8 mouse cellular contexts compared by ENCODE assay signal in the genomic region with DNA sequence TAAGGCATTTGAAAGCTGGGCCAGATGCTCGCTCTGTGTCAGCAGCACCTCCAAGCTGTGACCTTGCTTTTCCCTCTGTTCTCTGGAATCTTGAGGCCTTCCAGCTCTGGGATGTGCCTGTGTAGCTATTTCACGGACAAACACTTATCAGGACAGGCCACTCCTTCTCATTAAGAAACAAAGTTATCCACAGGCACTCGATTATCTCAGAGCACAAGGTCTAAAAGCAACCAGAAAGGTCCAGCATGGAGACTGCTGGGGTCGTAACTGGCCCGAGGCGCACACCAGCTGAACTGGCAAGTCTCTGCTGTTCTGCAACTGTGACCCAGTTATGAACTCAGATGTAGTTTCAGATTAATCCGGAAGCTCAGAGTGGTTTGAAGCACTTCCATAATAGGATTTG.
A peak's percentile ranks its signal among the peaks of the same experiment; 100 is the strongest.
DNase-seq lines count a peak whose midpoint lies in the region; ATAC-seq and TF ChIP-seq lines count a peak whose summit lies in the region.

No protein-coding gene starts in this region.

- peak overlapping the region; percentile 71 for H3K27ac ChIP-seq in intestine, embryonic 15.5 days

- peak; percentile 65 for ATAC-seq in intestine, embryonic 15.5 days

- DNase-seq in adrenal gland, postnatal 36 days, result peak; percentile 37 to 45
- DNase-seq in adrenal gland, adult 18-20 months (ENCODE audit: low spot score in 2 of 2), result no peak
- DNase-seq in ZHBTc4 (ENCODE audit: low read depth, low spot score), result peak; percentile 9
- DNase-seq in lung, adult 2 months, result peak; percentile 48
- DNase-seq in T-cell, adult 2 months (ENCODE audit: low spot score), result no peak
- no peak for DNase-seq in cerebellum, adult 8-10 months
- DNase-seq in thymus, postnatal 36 days, result no peak

- no peak overlapping the region for H3K4me2 ChIP-seq in intestine, embryonic 15.5 days (replicated peaks)

- no peaks in the 10 kb centered on the region for H3K27me3 ChIP-seq in intestine, embryonic 15.5 days (replicated peaks)

- H3K4me1 ChIP-seq in intestine, embryonic 15.5 days (replicated peaks), result peaks cover 49% of the 10 kb centered on the region
- H3K4me1 ChIP-seq in lung, adult 2 months (ENCODE audit: control insufficient read depth, insufficient read depth, low read length), result peaks cover 18% of the 10 kb centered on the region

- TF ChIP-seq CTCF in lung, adult 2 months (IDR thresholded peaks at IDR 0.05; ENCODE audit: insufficient read depth, low read length), result no peak

- H3K4me3 ChIP-seq in intestine, embryonic 15.5 days (replicated peaks), result no peak overlapping the region
- no peak overlapping the region for H3K4me3 ChIP-seq in lung, adult 2 months (replicated peaks; ENCODE audit: extremely low read depth, low read depth, low read length)

- WGBS in intestine, embryonic 15.5 days, result 21% methylated on average over 7 of the region's 7 CpGs
- 27% methylated on average over 7 of the region's 7 CpGs for WGBS in lung, adult 2 months

- no peaks in the 10 kb centered on the region for H3K36me3 ChIP-seq in intestine, embryonic 15.5 days

- TF ChIP-seq POLR2A in lung, adult 2 months (IDR thresholded peaks at IDR 0.05; ENCODE audit: borderline replicate concordance, extremely low read depth, low read depth, low read length), result no peak

- H3K9ac ChIP-seq in intestine, embryonic 15.5 days, result no peak overlapping the region

- no peaks in the 10 kb centered on the region for H3K9me3 ChIP-seq in intestine, embryonic 15.5 days

Comparison
In these comparisons a context has a peak if more than half of its experiments do, and no peak if none do; other contexts are left out.
1. DNase-seq: peak in adrenal gland, postnatal 36 days (2 of 2), ZHBTc4 (single experiment) and lung, adult 2 months (single experiment); none in adrenal gland, adult 18-20 months (0 of 2), T-cell, adult 2 months (single experiment), cerebellum, adult 8-10 months (single experiment) and thymus, postnatal 36 days (0 of 2).